Mouse (Mus musculus) hindbrain, embryonic 11.5 days (tissue): Measurements from ENCODE around the gene Hpd. TPM values are rescaled to one million over a fixed set of nuclear protein-coding genes. Genes with fewer than 3 reads are reported as not detected.
"Not testable (repeated sequence)": the region's sequence is repeated elsewhere in the genome, so short reads cannot be mapped to it uniquely, and the experiment has no call there.

Source experiments
- ATAC-seq: fragments of 200-750 bp; cut with Nextera tagmentation; 2 replicates; pipeline ENCODE4 v1.8.0; 2017; ENCODE audit warnings: mild to moderate bottlenecking, moderate TSS enrichment, moderate library complexity; ENCODE audit not compliant: low FRiP score
- DNase-seq: peaks from one replicate; pipeline ENCODE4 v3.0.0-alpha.2; 2015; ENCODE audit warnings: low spot score
- H3K27ac ChIP-seq: fragments of 300-500 bp; sonication (generic); 2 replicates; pipeline ENCODE4 v1.5.1; 2014; ENCODE audit warnings: mild to moderate bottlenecking, low read depth, low read length
- H3K27me3 ChIP-seq: fragments of 300-500 bp; sonication (generic); 2 replicates; pipeline ENCODE4 v1.6.1; 2014; ENCODE audit warnings: mild to moderate bottlenecking, low read length, moderate library complexity, mixed read lengths; ENCODE audit not compliant: control insufficient read depth, insufficient read depth
- H3K36me3 ChIP-seq: fragments of 300-500 bp; sonication (generic); 2 replicates; pipeline ENCODE4 v1.6.1; 2014; ENCODE audit warnings: mild to moderate bottlenecking, low read length, moderate library complexity, mixed read lengths; ENCODE audit not compliant: control insufficient read depth, insufficient read depth
- H3K4me1 ChIP-seq: fragments of 300-500 bp; sonication (generic); replicated peaks from 2 replicates; pipeline ENCODE4 v1.6.1; 2014; ENCODE audit warnings: low read length, mixed read lengths; ENCODE audit not compliant: control insufficient read depth, insufficient read depth
- H3K4me2 ChIP-seq: fragments of 300-500 bp; sonication (generic); replicated peaks from 2 replicates; pipeline ENCODE4 v1.6.1; 2014; ENCODE audit warnings: mild to moderate bottlenecking, low read depth, low read length
- H3K4me3 ChIP-seq: fragments of 300-500 bp; sonication (generic); 2 replicates; pipeline ENCODE4 v1.5.1; 2014; ENCODE audit warnings: low read depth, low read length
- H3K9ac ChIP-seq: fragments of 300-500 bp; sonication (generic); 2 replicates; pipeline ENCODE4 v1.6.1; 2014; ENCODE audit warnings: low read depth, low read length
- H3K9me3 ChIP-seq: fragments of 300-500 bp; sonication (generic); 2 replicates; pipeline ENCODE4 v1.6.1; 2016; ENCODE audit warnings: low read length; ENCODE audit not compliant: control insufficient read depth
- WGBS: fragments of 180-500 bp; shearing (Covaris S2); extraction: QIAGEN DNeasy Blood & Tissue Kit; methylation state at CpG from one replicate; pipeline ENCODE4 v1.1.7; 2014; 5-methylcytosine and 5-hydroxymethylcytosine counted together
- polyA plus RNA-seq: library from polyadenylated mRNA; unstranded; fragments of >200 nt; fragmentation: Nextera tagmentation; extraction: Ambion mirVana; gene quantifications from 2 replicates; pipeline ENCODE4 v1.2.1, GENCODE M21; 2014

Hpd gene
- polyA plus RNA-seq, 1 experiment from 2014 or later = not detected

GRCm38 (mm10) chr5:123203591-123203990, 21.1 kb upstream of the Hpd start:
- not testable (repeated sequence) for H3K4me3 ChIP-seq, H3K9ac ChIP-seq, H3K27ac ChIP-seq, H3K27me3 ChIP-seq, H3K36me3 ChIP-seq, H3K9me3 ChIP-seq, ATAC-seq, H3K4me1 ChIP-seq, H3K4me2 ChIP-seq, DNase-seq
- 92% methylated on average over 7 of the region's 7 CpGs for WGBS

DNA sequence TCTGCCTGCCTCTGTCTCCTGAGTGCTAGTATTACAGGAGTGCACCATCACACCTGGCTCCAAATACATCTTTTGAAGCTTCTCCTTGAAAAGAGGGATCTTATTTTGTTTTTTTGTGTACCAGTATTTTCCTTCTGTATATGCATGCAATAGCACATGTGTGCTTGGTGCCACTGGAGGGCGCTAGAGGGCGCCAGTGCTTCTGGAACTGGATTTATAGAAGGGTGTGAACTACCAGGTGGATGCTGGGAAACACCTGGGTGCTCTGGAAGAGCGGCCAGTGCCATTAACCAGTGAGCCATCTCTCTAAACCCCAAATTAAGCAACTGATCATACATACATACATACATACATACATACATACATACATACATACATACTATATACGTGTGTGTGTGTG, 20.2 kb upstream of the Hpd start:
- H3K4me2 ChIP-seq, H3K4me3 ChIP-seq, H3K9ac ChIP-seq, H3K27me3 ChIP-seq, ATAC-seq, H3K36me3 ChIP-seq, DNase-seq, H3K27ac ChIP-seq, H3K4me1 ChIP-seq, H3K9me3 ChIP-seq: not testable (repeated sequence)
- WGBS = 52% methylated on average over 3 of the region's 4 CpGs

GRCm38 (mm10) chr5:123201987-123202386, 19.5 kb upstream of the Hpd start:
- 90% methylated on average over 5 of the region's 5 CpGs for WGBS
- Histone ChIP-seq H3K9me3 (no peaks in the 10 kb centered on the region), H3K27ac (no peak overlapping the region), H3K4me1 (no peaks in the 10 kb centered on the region), H3K36me3 (no peaks in the 10 kb centered on the region), H3K27me3 (no peaks in the 10 kb centered on the region), H3K9ac (no peak overlapping the region), H3K4me2 (no peak overlapping the region), H3K4me3 (no peak overlapping the region)
- no peak for DNase-seq
- no peak for ATAC-seq

DNA sequence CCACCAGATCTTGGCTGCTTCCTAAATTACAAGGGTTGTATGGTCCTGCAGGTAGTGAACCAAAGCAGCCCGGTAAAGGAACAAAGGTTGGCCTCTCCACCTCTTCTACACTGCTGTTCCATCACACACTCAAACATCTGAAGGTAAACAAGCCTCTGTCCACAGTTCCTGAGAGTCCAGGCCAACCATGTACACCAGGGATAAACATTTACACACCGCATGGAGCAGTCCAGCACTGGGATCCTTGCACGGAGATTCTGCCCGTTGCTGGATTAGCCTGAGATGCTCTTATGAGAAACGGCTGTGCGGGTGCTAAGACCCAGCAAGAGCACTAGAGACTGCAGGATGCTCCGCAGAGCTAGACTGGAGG, 19.0 kb upstream of the Hpd start:
- Histone ChIP-seq H3K4me2 (no peak overlapping the region), H3K4me1 (no peaks in the 10 kb centered on the region), H3K9ac (no peak overlapping the region), H3K36me3 (no peaks in the 10 kb centered on the region), H3K27ac (no peak overlapping the region), H3K9me3 (no peaks in the 10 kb centered on the region), H3K4me3 (no peak overlapping the region), H3K27me3 (no peaks in the 10 kb centered on the region)
- 87% methylated on average over 7 of the region's 7 CpGs for WGBS
- DNase-seq = no peak
- ATAC-seq = no peak

DNA sequence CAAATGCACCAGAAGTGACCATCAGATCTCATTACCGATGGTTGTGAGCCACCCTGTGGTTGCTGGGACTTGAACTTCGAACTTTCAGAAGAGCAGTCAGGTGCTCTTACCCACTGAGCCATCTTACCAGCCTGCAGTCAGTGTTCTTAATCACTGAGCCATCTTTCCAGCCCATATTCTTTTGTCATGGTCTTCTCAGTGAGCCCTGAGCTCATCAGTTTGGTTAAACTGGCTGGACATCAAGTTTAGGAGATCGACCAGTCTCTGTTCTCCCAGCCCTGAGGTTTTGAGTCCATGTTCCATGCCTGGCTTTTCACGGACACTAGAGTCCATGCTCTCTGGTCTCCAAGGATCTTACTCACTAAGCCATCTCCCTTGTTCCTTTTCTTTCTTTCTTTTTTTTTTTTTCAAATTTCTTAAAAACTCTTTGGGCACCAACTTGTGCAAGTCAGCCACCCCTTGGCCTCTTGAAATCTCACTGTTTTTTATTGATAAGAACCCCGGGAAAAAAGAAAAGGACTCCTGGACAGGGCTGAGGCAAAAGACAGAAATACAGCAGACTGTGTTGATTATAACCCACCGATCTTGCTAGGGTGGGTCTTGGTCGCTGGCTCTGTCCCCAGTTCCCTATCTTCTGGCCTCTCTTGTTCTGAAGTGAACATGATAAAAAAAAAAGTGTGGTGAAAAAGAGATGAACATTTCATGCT, 18.4 kb upstream of the Hpd start:
- H3K9me3 ChIP-seq, H3K36me3 ChIP-seq, ATAC-seq, H3K4me3 ChIP-seq, H3K27ac ChIP-seq, H3K4me1 ChIP-seq, DNase-seq, H3K4me2 ChIP-seq, H3K9ac ChIP-seq, H3K27me3 ChIP-seq: not testable (repeated sequence)
- WGBS = 90% methylated on average over 4 of the region's 7 CpGs

DNA sequence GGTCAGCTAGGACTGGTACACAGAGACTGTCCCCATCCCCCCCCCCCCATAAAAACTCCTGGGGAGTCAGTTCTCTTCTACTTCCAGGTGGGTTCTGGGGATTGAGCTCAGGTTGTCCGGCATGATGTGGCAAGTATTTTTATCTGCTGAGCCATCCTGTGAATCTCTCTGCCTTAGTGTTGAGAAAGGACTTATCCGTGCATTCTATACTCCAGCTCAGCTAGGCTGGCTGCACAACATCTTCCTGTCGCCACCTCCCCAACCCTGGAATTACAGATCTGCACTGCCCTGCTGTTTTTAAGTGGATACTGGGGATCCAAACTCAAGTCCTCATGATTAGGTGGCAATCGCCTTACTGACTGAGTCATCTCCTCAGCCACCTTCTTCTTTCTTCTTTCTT, 16.0 kb upstream of the Hpd start:
- 89% methylated on average over 4 of the region's 4 CpGs for WGBS
- H3K9me3 ChIP-seq = no peaks in the 10 kb centered on the region
- no peaks in the 10 kb centered on the region for H3K36me3 ChIP-seq
- H3K4me1 ChIP-seq = no peaks in the 10 kb centered on the region
- H3K4me3 ChIP-seq = no peak overlapping the region
- H3K27me3 ChIP-seq = no peaks in the 10 kb centered on the region
- DNase-seq (no peak), ATAC-seq (no peak)
- H3K4me2 ChIP-seq = no peak overlapping the region
- no peak overlapping the region for H3K9ac ChIP-seq
- no peak overlapping the region for H3K27ac ChIP-seq

DNA sequence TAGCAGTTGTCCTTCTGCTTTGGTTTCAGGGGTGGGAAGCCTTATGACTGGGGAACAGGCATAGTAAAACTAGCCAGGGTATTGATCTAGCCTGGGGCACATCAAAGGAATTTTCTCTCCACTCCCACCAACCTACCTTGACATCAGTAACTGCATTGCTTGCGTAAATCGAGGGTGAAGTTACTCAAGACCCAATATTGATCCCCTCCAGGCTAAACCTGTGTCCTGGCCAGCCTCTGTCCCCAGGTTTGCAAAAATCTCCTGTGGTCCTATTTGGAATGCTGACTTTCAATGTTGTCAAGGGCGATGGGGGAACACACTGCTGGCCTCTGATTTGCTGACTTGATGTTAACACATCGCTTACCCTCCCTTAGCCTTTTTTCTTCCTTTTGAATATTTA, 14.2 kb upstream of the Hpd start:
- H3K9ac ChIP-seq = no peak overlapping the region
- H3K9me3 ChIP-seq = no peaks in the 10 kb centered on the region
- no peaks in the 10 kb centered on the region for H3K36me3 ChIP-seq
- H3K4me3 ChIP-seq = no peak overlapping the region
- DNase-seq = no peak
- no peaks in the 10 kb centered on the region for H3K4me1 ChIP-seq
- no peak overlapping the region for H3K27ac ChIP-seq
- H3K4me2 ChIP-seq = no peak overlapping the region
- WGBS = 74% methylated on average over 4 of the region's 4 CpGs
- no peak for ATAC-seq
- no peaks in the 10 kb centered on the region for H3K27me3 ChIP-seq

- Histone ChIP-seq H3K4me1 (no peaks in the 10 kb centered on the region), H3K9ac (no peak overlapping the region), H3K4me3 (no peak overlapping the region), H3K27me3 (no peaks in the 10 kb centered on the region), H3K4me2 (no peak overlapping the region), H3K36me3 (no peaks in the 10 kb centered on the region), H3K9me3 (no peaks in the 10 kb centered on the region), H3K27ac (no peak overlapping the region)
- 90% methylated on average over 16 of the region's 16 CpGs for WGBS
- DNase-seq (no peak), ATAC-seq (no peak)
Measured at GRCm38 (mm10) chr5:123195500-123196000, 13.0 kb upstream of the Hpd start.

DNA sequence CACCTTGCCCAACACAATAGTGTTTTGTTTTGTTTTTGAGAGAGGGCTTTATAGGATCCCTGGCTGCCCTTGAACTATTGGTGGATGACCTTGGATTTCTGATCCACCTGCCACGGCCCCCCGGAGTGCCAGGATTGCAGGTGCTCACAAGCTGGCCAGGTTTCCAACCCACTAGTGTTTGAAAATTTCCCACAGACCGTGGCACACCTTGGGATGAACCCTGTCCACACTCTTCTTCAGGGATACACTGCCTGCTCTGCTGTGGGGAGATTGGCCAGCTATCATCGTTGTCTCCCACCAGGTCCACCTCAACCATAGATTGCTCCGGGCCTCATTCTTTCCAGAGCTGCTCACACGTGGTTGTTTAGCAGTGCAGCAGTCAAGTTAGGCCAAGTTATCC, 12.3 kb upstream of the Hpd start:
- ATAC-seq (no peak), DNase-seq (no peak)
- Histone ChIP-seq H3K9me3 (no peaks in the 10 kb centered on the region), H3K9ac (no peak overlapping the region), H3K4me1 (no peaks in the 10 kb centered on the region), H3K4me3 (no peak overlapping the region), H3K27ac (no peak overlapping the region), H3K27me3 (no peaks in the 10 kb centered on the region), H3K36me3 (no peaks in the 10 kb centered on the region), H3K4me2 (no peak overlapping the region)
- WGBS = 92% methylated on average over 6 of the region's 6 CpGs
